Mouse (Mus musculus) 3134 (cell line): ENCODE data around the gene Olfr347.

Experiments
- DNase-seq: peaks from one replicate; pipeline ENCODE4 v3.0.0-alpha.2; 2011; ENCODE audit warnings: low spot score; ENCODE audit not compliant: insufficient read length; ENCODE audit errors: extremely low read depth

Olfr347 gene

GRCm38 (mm10) chr2:36731602-36732001 is at the start of gene Olfr347:
Gene Olfr347 (plus strand): TSS chr2:36731902.
- no peak for DNase-seq

GRCm38 (mm10) chr2:36685488-36685887 is 46.2 kb upstream of the Olfr347 start, which contains the start of gene Olfr346:
Gene Olfr346 (plus strand): TSS chr2:36685788.
- DNase-seq: no peak

- DNase-seq: no peak
Observed at GRCm38 (mm10) chr2:36736226-36736625, 4.5 kb downstream of the Olfr347 start.

- DNase-seq: no peak
Observed at GRCm38 (mm10) chr2:36783976-36784375, 52.3 kb downstream of the Olfr347 start, which contains the start of gene Olfr348. Gene Olfr348 (plus strand): TSS chr2:36784276.
